Mouse (Mus musculus) left cerebral cortex, postnatal 36 days (tissue): ENCODE measurements around the gene Fam172a. TPM values are rescaled to one million over a fixed set of nuclear protein-coding genes. Genes with fewer than 3 reads are reported as not detected.
A peak's percentile ranks its signal among the peaks of the same experiment; 100 is the strongest.

Source experiments
- DNase-seq, 2 experiments: peaks; one replicate each; pipeline ENCODE4 v3.0.0; 2021 to 2022; ENCODE audit warnings: low spot score in 2 of 2, mixed read lengths in 1 of 2
- intact Hi-C: fragments of 180-260 bp; cut with DNase I; formaldehyde crosslinking; loops from one replicate; pipeline ENCODE4 v1.15.1; 2025
- total RNA-seq, 2 experiments: library from RNA; stranded (reverse); gene quantifications; 2 replicates each; pipeline ENCODE4 v1.2.3; 2021

Gene Fam172a
- total RNA-seq, 2 experiments from 2014 or later, result 36.1 to 36.4 TPM

GRCm38 (mm10) chr13:77922834-77923233 lies 221.0 kb downstream of the Fam172a start:
- DNase-seq, result no peak
- intact Hi-C loops, result no loop called here

DNA sequence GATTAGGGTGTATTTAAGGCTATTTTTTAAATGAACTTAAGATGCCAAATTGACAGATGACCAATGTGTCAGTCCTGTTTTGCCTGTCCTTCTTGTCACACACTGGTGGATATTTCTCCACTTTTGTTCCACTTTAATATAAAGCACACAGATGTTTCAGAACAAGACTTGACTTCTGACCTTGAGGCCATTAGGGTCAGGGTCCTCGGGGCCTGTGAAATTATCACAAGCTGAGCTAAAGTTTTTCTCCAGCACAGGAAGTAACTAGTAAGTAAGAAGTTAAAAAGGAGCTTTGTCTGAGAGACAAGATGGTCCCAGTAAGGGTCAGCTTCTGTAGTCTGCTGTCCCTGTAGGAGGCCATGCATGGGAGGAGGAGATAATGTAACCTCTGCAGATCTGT lies 255.8 kb downstream of the Fam172a start:
- no peak for DNase-seq
- intact Hi-C loops, result no loop called here

- DNase-seq, result no peak
- intact Hi-C loops, result no loop called here
These were observed 257.9 kb downstream of the Fam172a start for GRCm38 (mm10) chr13:77959493-77960272.

GRCm38 (mm10) chr13:77976248-77976647 lies 274.4 kb downstream of the Fam172a start:
- intact Hi-C loops, result no loop called here
- no peak for DNase-seq

DNA sequence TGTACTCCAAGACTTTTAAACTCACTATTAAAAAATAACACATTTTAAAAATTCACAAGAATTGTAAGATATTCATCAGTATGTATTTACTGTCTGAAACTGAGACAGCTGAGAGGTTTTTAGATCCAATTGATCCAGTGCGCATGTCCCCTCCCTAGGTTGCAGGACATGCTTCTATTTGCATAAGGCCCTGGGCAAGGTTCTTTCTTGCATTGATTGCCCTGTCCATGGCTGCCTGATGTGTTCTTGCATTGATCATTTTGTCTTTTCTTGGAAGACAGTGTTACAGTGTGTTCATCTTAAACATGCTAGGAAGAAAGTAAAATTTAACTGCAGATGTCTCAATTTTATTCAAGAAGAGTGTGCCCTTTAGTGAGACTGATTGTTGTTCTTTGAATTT lies 275.3 kb downstream of the Fam172a start:
- no peak for DNase-seq
- intact Hi-C loops, result no loop called here

DNA sequence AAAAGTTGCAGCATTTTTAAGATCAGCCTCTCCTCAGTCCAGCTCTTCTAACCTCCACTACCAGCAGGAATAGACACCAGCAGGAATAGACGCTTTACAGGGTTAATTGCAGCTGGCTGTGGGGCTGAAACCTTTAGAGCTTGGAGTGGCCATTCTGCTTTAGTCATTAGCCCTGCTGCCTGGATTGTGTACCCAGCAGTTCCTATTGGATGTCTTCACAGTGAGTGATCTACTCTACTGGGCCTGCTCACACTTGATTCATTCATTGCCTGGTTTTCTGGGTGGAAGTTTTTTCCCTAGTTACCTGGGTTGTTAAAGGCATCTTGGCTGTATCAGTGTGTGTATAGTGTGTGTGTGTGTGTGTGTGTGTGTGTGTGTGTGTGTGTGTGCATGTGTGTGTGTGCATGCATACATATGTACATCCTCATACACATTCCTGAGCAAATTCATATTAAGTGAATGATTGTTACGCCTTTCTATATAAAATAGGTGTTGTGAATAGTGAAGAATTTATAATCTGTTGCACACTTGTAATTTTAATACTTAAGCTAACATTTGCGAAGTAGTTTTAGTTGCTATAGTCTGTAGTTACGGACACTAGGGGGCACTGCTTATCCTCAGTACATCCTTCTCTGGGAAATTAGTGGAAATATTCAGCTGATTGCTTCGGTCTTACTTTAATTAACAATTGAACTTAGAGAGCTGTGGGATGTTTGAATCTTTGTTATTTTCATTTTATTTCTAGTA lies 280.4 kb downstream of the Fam172a start:
- intact Hi-C loops, result loop anchor here (2.0 to 5.0 kb wide), 2 partner anchors 181 to 200 kb away; no protein-coding TSS in a partner anchor
- DNase-seq, result peak in 1 of 2 experiments; percentile 11

DNA sequence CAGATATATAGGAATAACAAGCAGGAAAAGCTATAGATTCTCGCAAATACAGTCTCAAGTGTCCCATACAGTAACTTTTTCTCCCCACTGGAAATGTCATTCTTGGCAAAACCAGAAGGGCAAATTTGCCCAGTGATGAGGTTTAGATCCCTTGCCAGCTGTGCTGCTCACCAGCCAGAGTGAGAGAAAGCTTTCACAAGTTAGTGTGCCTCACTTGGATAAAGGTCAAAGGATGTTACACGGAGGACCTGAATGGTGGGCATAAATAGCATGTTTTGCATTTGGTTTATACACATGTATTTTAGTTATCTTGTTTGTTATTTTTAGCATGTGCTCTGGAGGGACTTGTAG lies 281.0 kb downstream of the Fam172a start:
- DNase-seq, result no peak
- intact Hi-C loops, result loop anchor here (2.0 to 5.0 kb wide), 2 partner anchors 180 to 199 kb away; no protein-coding TSS in a partner anchor

DNA sequence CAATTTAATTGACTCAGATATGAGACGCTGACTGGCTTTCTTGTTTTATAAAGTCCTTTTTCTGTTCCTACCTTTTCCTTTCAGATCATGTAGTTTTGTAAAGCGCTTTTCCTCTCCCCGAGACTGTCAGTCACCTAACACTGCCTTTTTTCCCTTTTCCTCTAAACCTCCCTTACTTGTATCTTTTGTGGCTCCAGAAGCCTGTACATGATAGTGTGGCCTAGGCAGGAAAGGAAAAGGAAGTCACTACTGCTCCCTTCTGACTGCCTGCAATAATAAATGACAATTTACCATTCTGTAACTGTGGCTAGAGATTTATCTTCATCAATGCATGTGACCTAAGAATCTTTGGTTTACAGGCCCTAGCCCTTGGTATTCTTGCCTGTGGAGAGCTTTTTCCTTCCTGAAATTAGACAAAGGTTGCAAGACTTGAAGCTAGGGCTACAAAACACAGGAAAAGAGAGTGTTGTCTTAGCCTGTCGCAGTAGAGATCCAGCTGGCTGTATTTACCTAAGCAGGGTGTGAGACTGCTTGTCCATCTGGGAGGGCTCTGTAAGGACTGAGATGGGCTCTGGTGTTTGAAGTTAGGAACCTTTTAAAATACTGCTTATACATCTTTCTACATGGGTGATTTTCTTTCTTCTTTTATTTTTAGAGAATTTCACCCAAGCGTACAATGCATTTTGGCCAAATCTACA lies 289.5 kb downstream of the Fam172a start:
- intact Hi-C loops, result no loop called here
- no peak for DNase-seq

DNA sequence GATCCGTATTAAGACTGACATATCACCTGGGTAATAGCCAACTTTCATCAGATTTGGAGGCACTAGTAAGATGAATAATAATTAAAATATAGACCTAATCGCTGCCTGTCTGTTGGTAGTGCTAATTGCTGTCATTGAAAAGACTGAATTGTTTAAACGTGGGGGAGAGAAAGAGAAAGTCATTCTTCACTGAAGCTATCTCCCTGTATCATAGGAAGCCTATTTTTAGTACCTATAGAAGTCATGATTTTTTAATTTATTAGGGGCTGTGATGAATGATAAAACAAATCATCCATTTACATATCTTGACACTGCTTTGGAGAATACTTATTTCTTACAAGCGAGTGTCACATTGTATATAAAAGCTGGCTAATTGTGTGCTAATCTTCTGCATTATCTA lies 302.8 kb downstream of the Fam172a start:
- intact Hi-C loops, result no loop called here
- no peak for DNase-seq

GRCm38 (mm10) chr13:78005344-78005743 lies 303.5 kb downstream of the Fam172a start:
- no peak for DNase-seq
- intact Hi-C loops, result no loop called here

- DNase-seq, result no peak
- intact Hi-C loops, result no loop called here
These were observed 308.3 kb downstream of the Fam172a start for GRCm38 (mm10) chr13:78010176-78010575.

DNA sequence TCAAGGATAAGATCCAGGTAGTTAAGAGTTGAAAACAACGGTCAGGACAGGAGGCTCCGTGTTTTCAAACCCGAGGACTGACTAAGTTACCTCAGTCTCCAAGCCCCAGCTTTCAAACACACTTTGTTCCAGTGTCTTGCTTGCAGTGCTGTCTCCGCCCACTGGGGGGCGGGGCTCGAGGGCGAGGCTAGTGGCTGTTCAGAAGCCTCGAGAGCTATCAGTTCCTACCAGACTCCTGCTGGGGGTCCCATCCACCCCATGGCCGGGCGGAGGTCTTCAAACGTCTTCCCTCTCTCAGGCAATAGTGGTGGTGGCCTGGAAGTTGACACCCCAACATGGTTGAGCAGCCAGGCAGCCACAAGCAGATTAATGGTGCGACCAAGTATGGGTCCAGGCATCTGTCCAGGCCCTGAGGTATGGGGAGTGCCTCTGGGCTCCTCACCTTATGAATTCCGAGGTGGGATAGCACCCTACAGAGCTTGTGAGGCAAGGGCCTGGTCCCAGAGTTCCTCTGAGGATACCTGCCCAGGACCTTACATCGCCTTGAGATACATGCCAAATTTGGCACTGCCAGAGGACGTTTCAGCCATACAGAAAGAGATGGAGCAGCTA lies 323.0 kb downstream of the Fam172a start, which contains the start of gene Pou5f2:
Gene Pou5f2, plus strand, starts transcription at position 220 of the 612 bp plus-strand sequence.
- intact Hi-C loops, result no loop called here
- no peak for DNase-seq

DNA sequence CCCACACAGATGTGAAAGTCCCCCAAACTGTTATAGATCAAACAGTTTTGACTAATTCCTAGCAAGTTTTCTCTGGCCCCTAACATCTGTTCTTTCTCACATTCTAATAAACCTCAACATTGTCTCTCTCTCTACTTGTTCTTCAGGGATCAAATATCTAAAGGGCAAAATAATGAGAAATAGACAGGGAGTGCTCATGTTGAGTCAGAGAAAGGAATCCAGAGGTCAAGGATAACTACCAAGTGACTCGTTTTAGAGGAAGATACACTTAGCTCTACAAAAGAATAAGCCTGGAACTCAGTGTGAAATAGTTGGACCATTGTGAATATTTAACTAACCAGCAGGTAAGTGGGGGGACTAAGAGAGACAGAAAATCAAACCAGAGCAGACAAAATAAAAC lies 331.0 kb downstream of the Fam172a start:
- DNase-seq, result no peak
- intact Hi-C loops, result no loop called here

DNA sequence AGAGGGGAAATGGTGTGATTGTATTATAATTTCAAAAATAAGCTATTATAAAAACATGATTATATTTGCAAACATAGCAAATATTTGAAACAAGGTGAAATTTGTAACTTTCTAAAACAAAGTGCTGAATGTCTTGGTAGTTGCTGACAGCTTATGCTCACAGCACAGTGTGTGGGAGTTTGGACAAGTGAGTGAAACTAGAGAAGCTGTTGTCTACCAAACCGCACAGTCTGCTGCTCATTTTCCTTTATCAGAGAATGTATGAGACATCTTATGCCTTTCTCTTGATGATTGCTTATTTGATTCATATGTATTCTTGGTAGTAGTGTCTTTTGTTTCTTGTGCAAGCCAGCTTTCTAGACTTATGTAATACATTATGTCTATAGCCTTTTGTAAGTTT lies 335.4 kb downstream of the Fam172a start:
- no peak for DNase-seq

GRCm38 (mm10) chr13:78043203-78043602 lies 341.4 kb downstream of the Fam172a start:
- no peak for DNase-seq
- intact Hi-C loops, result no loop called here

More for the DNA sequence above, 335.4 kb downstream of the Fam172a start:
- intact Hi-C loops, result no loop called here

- intact Hi-C loops, result no loop called here
- no peak for DNase-seq
These were observed 343.3 kb downstream of the Fam172a start for GRCm38 (mm10) chr13:78045116-78045515.

- DNase-seq, result no peak
- intact Hi-C loops, result no loop called here
These were observed 385.9 kb downstream of the Fam172a start for GRCm38 (mm10) chr13:78087751-78088150.

GRCm38 (mm10) chr13:78090701-78091100 lies 388.9 kb downstream of the Fam172a start:
- intact Hi-C loops, result no loop called here
- DNase-seq, result no peak

DNA sequence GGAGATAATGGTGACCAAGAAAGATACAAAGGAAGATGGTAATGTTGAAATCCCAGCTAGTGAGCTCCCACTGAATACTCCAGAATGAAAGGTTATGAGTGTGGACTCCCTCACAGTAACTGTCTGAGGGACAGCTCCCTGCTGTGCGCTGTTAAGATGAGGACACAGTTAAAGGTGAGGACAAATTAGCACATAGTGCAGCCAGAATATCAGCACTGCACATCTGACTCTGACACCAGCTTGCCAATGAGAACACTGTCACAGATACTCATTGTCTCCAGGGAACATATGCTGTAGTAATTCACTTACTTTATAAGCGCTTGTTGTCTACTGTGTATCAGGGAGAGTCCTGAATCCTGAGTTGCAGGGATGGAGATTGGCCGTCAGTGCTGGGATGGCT lies 390.1 kb downstream of the Fam172a start:
- intact Hi-C loops, result no loop called here

DNA sequence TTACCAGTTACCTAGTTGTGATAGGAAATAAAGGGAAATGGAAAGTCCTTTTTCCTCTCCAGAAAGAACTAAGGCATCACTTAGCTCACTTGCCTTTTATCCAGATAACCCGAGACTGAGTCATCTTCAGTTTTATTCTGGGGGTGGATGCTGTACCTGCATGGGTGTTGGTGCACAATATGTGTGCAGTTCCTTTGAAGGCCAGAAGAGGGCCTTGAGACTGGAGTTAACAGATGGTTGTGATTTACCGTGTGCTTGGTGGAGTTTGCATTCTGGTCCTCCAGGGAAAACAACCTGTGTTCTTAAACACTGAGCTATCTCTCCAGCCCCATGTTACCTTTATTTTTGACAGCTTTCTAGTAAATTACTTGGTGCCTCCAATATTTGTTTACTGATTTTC lies 392.5 kb downstream of the Fam172a start:
- no peak for DNase-seq
- intact Hi-C loops, result no loop called here

More for the DNA sequence above, 390.1 kb downstream of the Fam172a start:
- no peak for DNase-seq
